Mouse (Mus musculus): ENCODE results near the gene Myzap.
"Not testable (repeated sequence)": the region's sequence is repeated elsewhere in the genome, so short reads cannot be mapped to it uniquely, and the experiment has no call there.

The Myzap gene

DNA sequence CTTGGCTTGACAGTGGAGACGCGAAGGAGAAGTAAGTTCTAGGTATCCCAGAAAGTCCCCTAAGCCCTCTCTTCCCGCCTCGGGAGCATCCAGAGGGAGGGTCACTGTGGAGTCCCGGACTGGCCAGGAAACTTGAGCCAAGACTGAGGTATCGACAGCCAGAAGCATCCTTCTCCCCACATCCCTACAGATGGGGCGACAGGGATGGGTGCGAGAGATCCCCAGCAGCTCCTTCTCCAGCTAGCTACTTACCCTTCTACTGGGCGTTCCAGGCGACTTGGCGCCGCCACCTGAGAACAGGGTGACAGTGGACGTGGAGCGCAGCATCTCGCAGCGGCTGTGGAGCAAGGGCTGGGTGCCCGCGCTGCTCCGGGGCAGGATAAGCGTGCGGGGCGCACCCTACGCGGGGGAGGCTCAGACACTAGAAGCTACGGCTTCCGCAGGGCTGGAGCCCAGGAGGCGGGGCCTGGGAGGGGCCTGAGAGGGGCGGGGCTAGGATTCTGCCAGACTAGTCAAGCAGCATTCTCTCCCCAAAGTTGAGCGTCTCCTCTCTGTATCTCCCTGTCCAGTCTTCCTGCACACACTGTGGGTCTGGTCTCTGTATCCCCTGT lies at the start of gene Myzap:
TSS of gene Myzap (minus strand) at position 423 of the 611 bp plus-strand sequence.
- peak; percentile 32 for DNase-seq (ENCODE audit: low read depth, low spot score)

- DNase-seq (ENCODE audit: low read depth, low spot score): no peak
Measured at GRCm38 (mm10) chr9:71640361-71640927, 48.3 kb upstream of the Myzap start.

DNA sequence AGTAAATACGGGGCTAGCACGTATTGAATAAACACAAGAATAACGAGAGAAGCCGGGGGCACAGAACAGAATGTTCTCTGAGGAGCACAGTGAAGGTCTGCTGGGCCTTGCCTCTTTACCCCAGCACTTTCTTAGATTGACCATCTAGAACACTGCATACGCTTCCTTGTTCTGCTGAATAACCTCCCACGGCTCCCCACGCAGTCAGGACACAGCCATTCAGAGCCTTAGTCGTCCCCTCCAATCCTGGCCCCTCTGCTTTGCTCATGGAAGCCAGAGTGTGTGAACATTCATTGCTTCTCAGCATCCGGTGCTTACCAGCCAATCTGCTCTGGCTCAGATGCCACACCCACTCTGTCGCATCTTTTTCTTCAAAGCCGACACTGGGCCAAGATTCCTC lies 46.0 kb upstream of the Myzap start:
- no peak for DNase-seq (ENCODE audit: low read depth, low spot score)

GRCm38 (mm10) chr9:71636854-71637253 lies 44.7 kb upstream of the Myzap start:
- DNase-seq (ENCODE audit: low read depth, low spot score): no peak

GRCm38 (mm10) chr9:71635627-71636026 lies 43.5 kb upstream of the Myzap start:
- DNase-seq (ENCODE audit: low read depth, low spot score): no peak

- DNase-seq (ENCODE audit: low read depth, low spot score): no peak
Measured at GRCm38 (mm10) chr9:71634916-71635315, 42.8 kb upstream of the Myzap start.

DNA sequence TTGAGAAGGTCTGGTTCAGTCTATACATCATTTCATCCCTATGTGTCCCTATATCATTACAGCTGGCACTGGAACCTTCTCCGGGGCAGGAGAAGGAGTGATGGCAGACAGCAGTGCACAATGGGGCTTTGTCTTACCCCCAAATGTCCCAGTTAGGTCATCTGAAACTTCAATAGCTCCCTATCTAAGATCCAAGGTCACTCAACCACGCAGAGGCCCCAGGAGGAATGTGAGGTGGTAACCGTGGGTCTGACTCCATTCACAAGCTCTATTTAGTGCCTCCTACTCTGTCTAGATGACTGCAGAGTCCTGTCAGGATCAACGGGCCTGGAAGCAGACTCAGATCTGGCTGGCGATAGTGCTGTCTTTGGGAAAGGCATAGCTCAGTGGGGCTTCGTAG lies 36.8 kb upstream of the Myzap start:
- DNase-seq (ENCODE audit: low read depth, low spot score): no peak

GRCm38 (mm10) chr9:71628286-71628685 lies 36.1 kb upstream of the Myzap start:
- no peak for DNase-seq (ENCODE audit: low read depth, low spot score)

- no peak for DNase-seq (ENCODE audit: low read depth, low spot score)
Measured at GRCm38 (mm10) chr9:71625961-71626360, 33.8 kb upstream of the Myzap start.

DNA sequence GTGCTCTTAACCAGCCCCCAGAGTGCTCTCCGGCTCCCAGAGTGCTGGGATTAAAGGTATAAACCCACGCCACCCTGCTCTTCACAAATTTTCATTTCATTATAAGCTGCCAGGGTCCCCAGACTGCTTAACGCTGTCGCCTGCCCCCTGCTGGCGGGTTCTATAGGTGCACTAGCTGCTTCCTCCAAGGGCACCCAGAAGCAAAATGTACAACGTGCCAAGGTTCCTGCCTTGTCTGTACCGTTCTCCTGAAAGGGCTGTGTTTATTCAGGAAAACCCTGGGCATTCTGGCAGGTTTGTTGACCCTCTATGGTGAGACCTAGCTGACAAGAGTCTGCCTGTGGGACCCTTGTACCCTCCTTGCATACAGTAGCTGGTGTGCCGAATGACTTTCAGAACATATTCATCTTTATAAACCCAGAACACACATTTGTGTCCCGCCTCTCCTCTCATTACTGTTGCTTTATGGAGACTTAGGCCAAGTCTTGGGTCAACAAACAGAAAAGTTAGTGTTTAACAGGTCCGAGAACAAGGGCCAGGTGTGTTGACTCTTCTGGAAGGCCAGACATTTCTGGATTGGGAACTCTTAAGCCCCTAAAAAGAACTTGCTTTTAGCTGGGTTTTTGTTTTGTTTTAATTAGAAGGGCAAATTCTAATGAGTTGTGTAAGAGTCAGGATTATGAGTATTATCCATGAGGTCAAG lies 32.8 kb upstream of the Myzap start:
- DNase-seq (ENCODE audit: low read depth, low spot score): peak; percentile 27

GRCm38 (mm10) chr9:71623871-71624569 lies 31.9 kb upstream of the Myzap start:
- DNase-seq (ENCODE audit: low read depth, low spot score): peak; percentile 30

GRCm38 (mm10) chr9:71622593-71622992 lies 30.4 kb upstream of the Myzap start:
- DNase-seq (ENCODE audit: low read depth, low spot score): no peak

DNA sequence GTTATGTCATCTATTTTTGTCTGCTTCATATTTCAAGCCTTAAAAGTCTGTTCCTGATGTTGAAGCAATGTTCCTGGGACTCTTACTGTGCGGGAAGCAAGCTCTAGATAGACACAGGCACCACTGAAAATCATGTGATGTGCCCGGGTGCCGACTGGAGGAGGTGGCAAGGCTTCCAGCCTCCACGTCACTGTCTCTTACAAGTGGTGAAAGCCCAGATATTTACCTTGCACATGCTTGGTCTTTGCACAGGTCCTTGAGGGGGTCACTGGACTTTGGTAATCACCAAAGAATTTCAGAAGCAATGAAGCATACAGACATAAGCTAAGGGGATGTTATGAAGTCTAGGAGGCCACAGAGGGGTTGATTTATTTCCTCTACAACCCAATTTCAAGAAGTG lies 29.8 kb upstream of the Myzap start:
- DNase-seq (ENCODE audit: low read depth, low spot score): no peak

DNA sequence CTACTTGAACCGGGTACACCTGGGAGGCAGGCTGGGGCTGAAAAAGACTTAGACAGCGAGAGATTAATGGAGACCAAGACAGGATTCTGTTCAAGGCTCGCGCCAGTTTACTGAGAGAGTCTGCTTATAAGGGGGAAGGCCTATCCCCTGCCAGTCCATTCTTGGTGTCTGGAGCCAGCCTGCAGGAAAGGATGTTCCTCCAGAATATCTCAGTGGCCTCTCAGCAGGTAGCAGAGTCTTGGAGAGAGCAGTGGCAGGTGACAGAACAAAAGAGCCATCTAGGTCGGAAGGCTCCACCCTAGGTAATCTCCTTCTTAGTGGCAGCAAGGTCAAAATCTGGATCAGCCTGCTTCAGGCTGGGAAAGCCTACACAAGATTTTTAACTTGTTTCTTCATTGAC lies 28.0 kb upstream of the Myzap start:
- not testable (repeated sequence) for DNase-seq (ENCODE audit: low read depth, low spot score)

GRCm38 (mm10) chr9:71617363-71617762 lies 25.2 kb upstream of the Myzap start:
- DNase-seq (ENCODE audit: low read depth, low spot score): peak; percentile 14

DNA sequence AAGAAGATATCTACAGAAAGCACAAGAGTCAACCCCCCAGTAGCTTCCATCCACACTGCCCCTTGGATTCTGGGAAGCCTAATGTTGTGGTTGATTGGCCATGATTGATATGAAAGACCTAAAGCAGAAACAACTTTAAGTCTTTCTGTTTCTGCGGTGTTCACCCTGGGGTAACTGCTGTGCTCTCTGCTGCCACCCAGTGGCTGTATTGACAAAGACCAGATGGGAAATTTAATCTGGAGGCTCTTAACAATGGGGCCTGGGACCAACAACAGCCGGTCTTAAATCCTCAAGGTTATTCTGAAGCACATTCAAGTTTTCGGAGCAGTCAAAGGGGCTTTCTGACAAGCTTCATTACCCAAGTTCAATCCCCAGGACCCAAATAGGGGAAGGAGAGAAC lies 24.0 kb upstream of the Myzap start:
- peak; percentile 70 for DNase-seq (ENCODE audit: low read depth, low spot score)

- no peak for DNase-seq (ENCODE audit: low read depth, low spot score)
Measured at GRCm38 (mm10) chr9:71614643-71615042, 22.5 kb upstream of the Myzap start.

- DNase-seq (ENCODE audit: low read depth, low spot score): no peak
Measured at GRCm38 (mm10) chr9:71612981-71613380, 20.8 kb upstream of the Myzap start.

DNA sequence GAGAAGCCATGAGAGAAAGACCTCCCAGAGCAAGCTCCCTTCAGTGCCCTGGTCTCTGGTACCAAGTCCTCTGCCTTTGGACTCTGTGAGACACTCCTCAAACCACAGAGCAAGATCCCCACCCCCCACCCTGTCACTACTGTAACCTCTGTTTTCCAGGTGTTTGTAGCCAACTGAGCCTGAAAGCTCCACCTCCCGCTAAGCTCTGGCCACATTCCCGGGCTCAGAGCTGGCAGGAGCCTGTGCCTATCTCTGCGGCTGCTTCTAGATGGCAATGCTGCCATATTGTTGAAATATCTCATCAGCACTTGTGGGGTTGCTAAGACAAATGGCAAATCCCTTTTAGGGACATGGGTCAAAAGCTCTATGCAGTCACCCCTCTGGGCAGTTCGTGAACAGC lies 19.7 kb upstream of the Myzap start:
- no peak for DNase-seq (ENCODE audit: low read depth, low spot score)

DNA sequence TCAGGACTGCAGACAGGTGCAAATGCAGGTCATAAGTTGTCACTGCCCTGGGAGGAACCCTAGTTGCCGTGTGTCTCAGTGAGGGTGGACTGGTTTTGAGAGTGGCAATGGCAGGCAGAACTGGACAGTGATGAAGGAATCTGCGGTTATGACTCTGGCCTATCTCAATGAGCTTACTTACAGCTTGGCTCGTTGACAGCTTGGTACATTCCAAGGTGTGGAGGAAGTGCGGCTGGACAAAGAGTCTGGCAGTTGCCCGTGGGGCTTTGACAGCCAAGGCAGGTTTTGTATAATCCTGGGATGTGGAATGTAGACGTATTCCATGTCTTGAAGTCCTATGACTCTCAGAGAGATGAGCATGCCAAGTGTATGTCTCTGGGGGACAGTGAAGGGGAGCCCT lies 16.9 kb upstream of the Myzap start:
- DNase-seq (ENCODE audit: low read depth, low spot score): no peak

GRCm38 (mm10) chr9:71606296-71607057 lies 14.3 kb upstream of the Myzap start:
- DNase-seq (ENCODE audit: low read depth, low spot score): no peak

Data from retina, postnatal 7 days (tissue).